Mouse (Mus musculus) kidney, adult 2 months (tissue): ENCODE results near the gene Ddx23.

Experiments used
- CTCF ChIP-seq: fragments of 200-500 bp; conservative IDR thresholded peaks from 2 replicates; pipeline ENCODE4 v1.5.1; 2011; ENCODE audit warnings: low read depth, mild to moderate bottlenecking, control low read depth, low read length, moderate library complexity, mixed read lengths; ENCODE audit not compliant: insufficient read depth, insufficient read length
- POLR2A ChIP-seq: fragments of 200-500 bp; IDR thresholded peaks from one replicate; pipeline ENCODE4 v1.6.1; 2011; ENCODE audit warnings: low read depth, low read length, control low read depth

- no peak for TF ChIP-seq POLR2A
- no peak for TF ChIP-seq CTCF
Observed at GRCm38 (mm10) chr15:98662198-98662566, 512 bp downstream of the Ddx23 start.
